Mouse (Mus musculus) heart, adult 2 months (tissue): Measurements from ENCODE around the gene 1700029H14Rik. TPM values are rescaled to one million over a fixed set of nuclear protein-coding genes. Genes with fewer than 3 reads are reported as not detected.

Experiments used
- DNase-seq, 2 experiments: peaks; one replicate each; pipeline ENCODE4 v3.0.0; 2021
- H3K27ac ChIP-seq: fragments of 200-600 bp; 2 replicates; pipeline ENCODE4 v1.8.1; 2022
- H3K27me3 ChIP-seq: fragments of 200-500 bp; 2 replicates; pipeline ENCODE4 v1.6.1; 2012; ENCODE audit warnings: mild to moderate bottlenecking, low read length, inconsistent platforms, mixed read lengths; ENCODE audit not compliant: control insufficient read depth, insufficient read depth
- H3K36me3 ChIP-seq: fragments of 200-500 bp; 2 replicates; pipeline ENCODE4 v1.6.1; 2012; ENCODE audit warnings: low read length, inconsistent platforms; ENCODE audit not compliant: control insufficient read depth, insufficient read depth
- H3K4me1 ChIP-seq: fragments of 200-500 bp; 2 replicates; pipeline ENCODE4 v1.6.1; 2011; ENCODE audit warnings: low read length; ENCODE audit not compliant: control insufficient read depth, insufficient read depth
- H3K4me3 ChIP-seq: fragments of 200-600 bp; 2 replicates; pipeline ENCODE4 v1.8.1; 2022
- H3K79me2 ChIP-seq: fragments of 200-500 bp; replicated peaks from 2 replicates; pipeline ENCODE4 v1.6.1; 2012; ENCODE audit warnings: mild to moderate bottlenecking, inconsistent platforms, low read length, moderate library complexity, mixed read lengths; ENCODE audit not compliant: control insufficient read depth, insufficient read depth
- H3K9ac ChIP-seq: fragments of 200-500 bp; 2 replicates; pipeline ENCODE4 v1.6.1; 2012; ENCODE audit warnings: low read depth, mild to moderate bottlenecking, control low read depth, inconsistent platforms, low read length, mixed read lengths
- CTCF ChIP-seq: fragments of 200-600 bp; IDR thresholded peaks from 2 replicates; pipeline ENCODE4 v1.8.1; 2022; ENCODE audit warnings: antibody characterized with exemption, mild to moderate bottlenecking, moderate library complexity
- EP300 ChIP-seq: fragments of 200-500 bp; IDR thresholded peaks from 2 replicates; pipeline ENCODE4 v1.6.1; 2011; ENCODE audit warnings: low read depth, low read length, control low read depth; ENCODE audit not compliant: insufficient read depth
- POLR2A ChIP-seq: fragments of 200-500 bp; IDR thresholded peaks from 2 replicates; pipeline ENCODE4 v1.6.1; 2011; ENCODE audit warnings: mild to moderate bottlenecking, low read depth, low read length, control low read depth; ENCODE audit not compliant: insufficient read depth
- WGBS: fragments of 180-500 bp; shearing (Covaris S2); methylation state at CpG from one replicate; pipeline ENCODE4 v1.1.7; 2018; 5-methylcytosine and 5-hydroxymethylcytosine counted together
- intact Hi-C: fragments of 180-260 bp; cut with DNase I; formaldehyde crosslinking; loops from one replicate; pipeline ENCODE4 v1.15.1; 2025
- polyA plus RNA-seq: library from polyadenylated mRNA; depleted of rRNA; stranded (reverse); fragments of >200 nt; gene quantifications from 2 replicates; pipeline ENCODE4 v1.2.3, GENCODE M21; 2012
- total RNA-seq, 2 experiments: library from RNA; stranded (reverse); gene quantifications; 2 replicates each; pipeline ENCODE4 v1.2.3; 2021

The 1700029H14Rik gene
- total and polyA plus RNA-seq, 3 experiments: 0.45 TPM; not detected in 2

DNA sequence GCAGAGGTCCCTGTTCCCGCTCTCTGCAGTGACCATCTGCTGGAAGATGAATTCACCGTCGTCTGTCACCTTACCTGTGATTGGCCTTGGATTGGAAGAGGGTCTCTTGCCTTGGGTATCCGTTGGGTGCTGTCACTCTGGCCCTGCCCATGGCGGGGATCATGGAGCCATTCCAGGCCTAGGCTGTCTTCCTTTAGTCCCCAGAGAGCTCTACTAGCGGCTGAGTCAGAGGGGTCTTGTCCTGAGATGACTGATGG lies 10.8 kb downstream of the 1700029H14Rik start:
- 92% methylated on average over 6 of the region's 6 CpGs for WGBS
- Histone ChIP-seq H3K36me3 (no peaks in the 10 kb centered on the region), H3K9ac (no peak overlapping the region), H3K4me1 (peaks cover 9% of the 10 kb centered on the region), H3K79me2 (no peaks in the 10 kb centered on the region), H3K27me3 (no peaks in the 10 kb centered on the region), H3K4me3 (no peak overlapping the region), H3K27ac (no peak overlapping the region)
- no peak for TF ChIP-seq EP300
- TF ChIP-seq CTCF: no peak
- TF ChIP-seq POLR2A: no peak
- no peak for DNase-seq
- intact Hi-C loops: loop anchor here (2.0 to 5.0 kb wide), 4 partner anchors 45 to 201 kb away; partner anchors contain the start of gene Rasa3

DNA sequence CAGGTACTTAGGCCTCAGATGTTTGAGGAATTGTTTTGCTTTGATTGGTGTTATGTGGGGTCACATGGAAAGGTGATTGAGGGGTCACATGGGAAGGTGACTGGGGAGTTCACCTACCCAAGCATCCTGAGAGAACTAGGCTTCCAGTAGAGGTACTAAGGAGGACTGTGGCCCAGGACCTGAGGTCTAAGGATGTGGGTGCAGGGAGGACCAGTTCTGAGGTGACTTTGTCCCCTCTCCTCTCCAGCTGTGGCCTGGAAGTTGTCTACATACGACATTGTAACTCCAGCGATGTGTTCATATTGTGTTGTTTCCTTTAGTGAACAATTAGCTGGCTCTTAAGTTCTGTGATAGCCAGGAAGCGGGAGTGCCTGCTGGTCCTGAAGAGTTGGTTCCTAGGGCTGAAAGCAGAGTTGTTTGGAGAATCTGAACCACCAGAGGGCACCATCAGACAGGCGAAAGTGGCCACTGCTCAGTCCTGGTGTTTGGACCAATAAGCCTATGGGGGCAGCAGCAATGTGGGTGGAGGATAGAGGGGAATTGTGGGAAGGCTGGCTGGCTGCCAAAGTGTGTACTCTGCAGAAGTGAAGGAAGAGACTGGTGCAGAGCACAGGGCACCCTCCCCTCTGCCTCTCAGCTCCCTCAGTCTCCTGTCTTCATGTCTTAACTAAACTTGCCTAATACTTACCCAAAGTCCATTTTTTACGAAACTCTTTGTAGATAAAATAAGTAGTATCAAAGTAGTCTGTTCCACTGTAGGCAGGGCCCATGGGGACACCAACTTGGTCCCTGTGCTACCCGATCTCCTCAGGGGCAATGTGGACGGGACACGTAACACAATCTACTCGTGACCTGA lies 11.3 kb downstream of the 1700029H14Rik start:
- intact Hi-C loops: loop anchor here (2.0 to 5.0 kb wide), 4 partner anchors 46 to 202 kb away; partner anchors contain the start of gene Rasa3
- 53% methylated on average over 9 of the region's 9 CpGs for WGBS
- Histone ChIP-seq H3K27me3 (no peaks in the 10 kb centered on the region), H3K27ac (no peak overlapping the region), H3K9ac (no peak overlapping the region), H3K36me3 (no peaks in the 10 kb centered on the region), H3K79me2 (no peaks in the 10 kb centered on the region), H3K4me3 (no peak overlapping the region), H3K4me1 (peaks cover 9% of the 10 kb centered on the region)
- DNase-seq: peak; percentile 87 to 90
- peak; percentile 94 for TF ChIP-seq CTCF
- no peak for TF ChIP-seq POLR2A
- peak; percentile 99 for TF ChIP-seq EP300

DNA sequence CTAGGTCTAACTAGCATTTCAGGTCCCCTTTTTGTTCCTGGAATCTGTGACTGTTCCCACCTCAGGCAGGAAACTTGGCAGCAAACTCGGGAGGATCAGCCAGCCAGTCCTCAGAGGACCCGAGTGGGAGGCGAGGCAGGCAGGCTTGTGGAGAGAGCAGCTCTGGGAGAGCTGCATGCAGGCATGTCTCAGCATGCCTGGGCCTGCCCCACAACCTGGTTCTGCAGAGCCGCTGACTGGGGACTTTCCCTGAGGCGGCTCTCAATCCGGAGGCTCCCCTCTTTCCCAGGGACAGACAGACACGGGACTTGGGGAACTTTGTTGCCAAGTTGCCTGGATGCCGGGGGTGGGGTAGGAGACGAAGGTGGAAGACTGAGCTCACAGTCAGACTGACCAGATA lies 13.4 kb downstream of the 1700029H14Rik start:
- H3K9ac ChIP-seq: 0 out of 2 replicates have a peak overlapping the region, but pooled peaks have one; percentile 5

GRCm38 (mm10) chr8:13548235-13548634 lies 14.0 kb downstream of the 1700029H14Rik start:
- Histone ChIP-seq H3K79me2 (no peaks in the 10 kb centered on the region), H3K36me3 (no peaks in the 10 kb centered on the region), H3K27ac (peak overlapping the region; percentile 69), H3K9ac (no peak overlapping the region), H3K4me1 (peaks cover 9% of the 10 kb centered on the region), H3K4me3 (no peak overlapping the region), H3K27me3 (no peaks in the 10 kb centered on the region)
- intact Hi-C loops: loop anchor here (1.0 kb wide), 2 partner anchors 58 to 93 kb away; no protein-coding TSS in a partner anchor
- peak; percentile 51 to 58 for DNase-seq
- no peak for TF ChIP-seq POLR2A
- TF ChIP-seq EP300: peak; percentile 54; the same call in 1 of the 2 replicates
- peak; percentile 82 for TF ChIP-seq CTCF
- WGBS: 6% methylated on average over 4 of the region's 4 CpGs

More for the DNA sequence above, 13.4 kb downstream of the 1700029H14Rik start:
- H3K27ac ChIP-seq: peak overlapping the region; percentile 69
- intact Hi-C loops: loop anchor here (1.0 kb wide), 2 partner anchors 59 to 94 kb away; no protein-coding TSS in a partner anchor
- peak; percentile 79 to 83 for DNase-seq
- no peak for TF ChIP-seq POLR2A
- 0 out of 2 replicates have a peak, but pooled peaks have one; percentile 25 for TF ChIP-seq EP300
- TF ChIP-seq CTCF: no peak
- H3K36me3 ChIP-seq: no peaks in the 10 kb centered on the region
- peaks cover 9% of the 10 kb centered on the region for H3K4me1 ChIP-seq
- no peaks in the 10 kb centered on the region for H3K79me2 ChIP-seq
- H3K4me3 ChIP-seq: no peak overlapping the region
- whole genome bisulfite sequencing: 7% methylated on average over 9 of the region's 9 CpGs
- H3K27me3 ChIP-seq: no peaks in the 10 kb centered on the region

GRCm38 (mm10) chr8:13546421-13546820 lies 15.8 kb downstream of the 1700029H14Rik start:
- intact Hi-C loops: loop anchor here (2.0 kb wide), 1 partner anchor 134 kb away; no protein-coding TSS in a partner anchor
- no peaks in the 10 kb centered on the region for H3K36me3 ChIP-seq
- no peak overlapping the region for H3K27ac ChIP-seq
- TF ChIP-seq POLR2A (no peak), EP300 (no peak), CTCF (no peak)
- no peak for DNase-seq
- no peaks in the 10 kb centered on the region for H3K27me3 ChIP-seq
- H3K4me1 ChIP-seq: peaks cover 9% of the 10 kb centered on the region
- H3K9ac ChIP-seq: no peak overlapping the region
- 70% methylated on average over 4 of the region's 4 CpGs for WGBS
- no peak overlapping the region for H3K4me3 ChIP-seq
- H3K79me2 ChIP-seq: no peaks in the 10 kb centered on the region

DNA sequence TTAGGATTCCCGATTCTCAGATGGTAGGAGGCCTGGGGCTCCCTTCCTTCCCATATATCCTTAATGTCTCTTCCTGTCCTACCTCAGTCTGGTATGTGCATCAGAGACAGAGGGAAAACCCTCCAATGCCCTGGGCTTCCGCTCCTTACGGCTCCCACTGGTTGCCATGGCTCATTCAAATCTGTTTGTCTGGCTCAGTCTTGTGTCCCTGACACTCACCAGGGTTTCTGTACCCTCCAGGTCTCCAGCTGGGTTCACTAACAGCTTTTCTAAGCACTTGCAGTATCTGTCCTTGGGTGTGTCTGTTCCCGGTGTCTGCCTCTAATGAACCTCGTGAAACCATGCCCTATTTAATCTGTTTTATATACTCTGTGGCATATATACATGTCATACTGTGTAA lies 20.7 kb downstream of the 1700029H14Rik start:
- intact Hi-C loops: no loop called here
- H3K36me3 ChIP-seq: no peaks in the 10 kb centered on the region
- H3K9ac ChIP-seq: no peak overlapping the region
- H3K27me3 ChIP-seq: no peaks in the 10 kb centered on the region
- TF ChIP-seq EP300 (no peak), CTCF (no peak), POLR2A (no peak)
- H3K4me1 ChIP-seq: peaks cover 9% of the 10 kb centered on the region
- no peak overlapping the region for H3K4me3 ChIP-seq
- H3K79me2 ChIP-seq: no peaks in the 10 kb centered on the region
- DNase-seq: no peak
- 48% methylated on average over 5 of the region's 5 CpGs for WGBS
- no peak overlapping the region for H3K27ac ChIP-seq
